Mouse (Mus musculus) midbrain, embryonic 16.5 days (tissue): ENCODE measurements around the gene Fmo2. TPM values are rescaled to one million over a fixed set of nuclear protein-coding genes. Genes with fewer than 3 reads are reported as not detected.

Experiments
- ATAC-seq: fragments of 200-750 bp; cut with Nextera tagmentation; 2 replicates; pipeline ENCODE4 v1.8.0; 2017; ENCODE audit warnings: moderate TSS enrichment
- H3K27ac ChIP-seq: fragments of 300-500 bp; sonication (generic); 2 replicates; pipeline ENCODE4 v1.5.1; 2014; ENCODE audit warnings: mild to moderate bottlenecking, low read length, mixed read lengths
- H3K27me3 ChIP-seq: fragments of 300-500 bp; sonication (generic); 2 replicates; pipeline ENCODE4 v1.6.1; 2014; ENCODE audit warnings: low read depth, low read length, mixed read lengths; ENCODE audit not compliant: control insufficient read depth, insufficient read depth
- H3K36me3 ChIP-seq: fragments of 300-500 bp; sonication (generic); 2 replicates; pipeline ENCODE4 v1.6.1; 2014; ENCODE audit warnings: mild to moderate bottlenecking, low read length, moderate library complexity, mixed read lengths; ENCODE audit not compliant: control insufficient read depth, insufficient read depth
- H3K4me1 ChIP-seq: fragments of 300-500 bp; sonication (generic); 2 replicates; pipeline ENCODE4 v1.6.1; 2014; ENCODE audit warnings: mild to moderate bottlenecking, low read length, mixed read lengths; ENCODE audit not compliant: control insufficient read depth, insufficient read depth
- H3K4me2 ChIP-seq: fragments of 300-500 bp; sonication (generic); 2 replicates; pipeline ENCODE4 v1.6.1; 2014; ENCODE audit warnings: mild to moderate bottlenecking, low read length, mixed read lengths
- H3K4me3 ChIP-seq: fragments of 300-500 bp; sonication (generic); 2 replicates; pipeline ENCODE4 v1.5.1; 2014; ENCODE audit warnings: low read depth, mild to moderate bottlenecking, low read length, moderate library complexity, mixed read lengths
- H3K9ac ChIP-seq: fragments of 300-500 bp; sonication (generic); 2 replicates; pipeline ENCODE4 v1.6.1; 2014; ENCODE audit warnings: low read depth, low read length, mixed read lengths
- H3K9me3 ChIP-seq: fragments of 300-500 bp; sonication (generic); replicated peaks from 2 replicates; pipeline ENCODE4 v1.6.1; 2014; ENCODE audit warnings: mild to moderate bottlenecking, low read length, mixed read lengths; ENCODE audit not compliant: control insufficient read depth, poor library complexity, severe bottlenecking
- WGBS: fragments of 180-500 bp; shearing (Covaris S2); extraction: QIAGEN DNeasy Blood & Tissue Kit; methylation state at CpG from one replicate; pipeline ENCODE4 v1.1.7; 2014; 5-methylcytosine and 5-hydroxymethylcytosine counted together
- polyA plus RNA-seq: library from polyadenylated mRNA; unstranded; fragments of >200 nt; fragmentation: Nextera tagmentation; extraction: Ambion mirVana; gene quantifications from 2 replicates; pipeline ENCODE4 v1.2.1, GENCODE M21; 2015

The Fmo2 gene
- polyA plus RNA-seq, 1 experiment from 2014 or later: 0.24 TPM

- Histone ChIP-seq H3K36me3 (no peaks in the 10 kb centered on the region), H3K9ac (no peak overlapping the region), H3K9me3 (no peaks in the 10 kb centered on the region), H3K27me3 (no peaks in the 10 kb centered on the region), H3K4me1 (no peaks in the 10 kb centered on the region), H3K27ac (no peak overlapping the region), H3K4me2 (no peak overlapping the region), H3K4me3 (no peak overlapping the region)
- ATAC-seq: no peak
- 93% methylated on average over 6 of the region's 6 CpGs for WGBS
These were observed 59.5 kb downstream of the Fmo2 start for GRCm38 (mm10) chr1:162838976-162839375.

- H3K9me3 ChIP-seq: no peaks in the 10 kb centered on the region
- no peak for ATAC-seq
- peaks cover 15% of the 10 kb centered on the region for H3K4me1 ChIP-seq
- no peak overlapping the region for H3K4me2 ChIP-seq
- H3K9ac ChIP-seq: no peak overlapping the region
- H3K27ac ChIP-seq: no peak overlapping the region
- H3K27me3 ChIP-seq: no peaks in the 10 kb centered on the region
- 84% methylated on average over 5 of the region's 5 CpGs for WGBS
- H3K36me3 ChIP-seq: no peaks in the 10 kb centered on the region
- no peak overlapping the region for H3K4me3 ChIP-seq
These were observed 64.2 kb downstream of the Fmo2 start for GRCm38 (mm10) chr1:162834342-162834741.

DNA sequence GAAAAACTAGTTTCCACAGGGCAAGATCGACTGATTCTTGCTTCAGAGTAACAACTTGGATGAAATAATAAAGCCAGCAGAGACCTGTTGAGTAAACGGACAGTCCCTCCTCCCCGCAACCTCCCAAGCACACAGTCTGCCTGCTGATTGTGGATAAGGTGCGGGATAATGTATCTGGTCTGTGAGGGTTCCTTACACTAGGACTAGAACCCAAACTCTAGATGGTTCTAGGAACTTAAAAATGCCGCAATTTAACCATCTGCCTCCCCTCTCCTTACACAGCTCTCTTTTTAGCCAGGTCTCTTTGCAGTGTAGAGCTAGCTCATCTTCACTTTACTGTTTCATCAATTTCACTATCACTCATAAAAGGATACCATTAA lies 66.0 kb downstream of the Fmo2 start:
- H3K9ac ChIP-seq: peak overlapping the region; percentile 26; the same call in 1 of the 2 replicates
- H3K4me2 ChIP-seq: peak overlapping the region; percentile 50
- ATAC-seq: peak; percentile 78
- peak overlapping the region; percentile 18 for H3K4me3 ChIP-seq
- no peaks in the 10 kb centered on the region for H3K27me3 ChIP-seq
- H3K4me1 ChIP-seq: peaks cover 15% of the 10 kb centered on the region
- peak overlapping the region; percentile 74 for H3K27ac ChIP-seq
- no peaks in the 10 kb centered on the region for H3K36me3 ChIP-seq
- WGBS: 19% methylated on average over 5 of the region's 5 CpGs
- H3K9me3 ChIP-seq: no peaks in the 10 kb centered on the region

DNA sequence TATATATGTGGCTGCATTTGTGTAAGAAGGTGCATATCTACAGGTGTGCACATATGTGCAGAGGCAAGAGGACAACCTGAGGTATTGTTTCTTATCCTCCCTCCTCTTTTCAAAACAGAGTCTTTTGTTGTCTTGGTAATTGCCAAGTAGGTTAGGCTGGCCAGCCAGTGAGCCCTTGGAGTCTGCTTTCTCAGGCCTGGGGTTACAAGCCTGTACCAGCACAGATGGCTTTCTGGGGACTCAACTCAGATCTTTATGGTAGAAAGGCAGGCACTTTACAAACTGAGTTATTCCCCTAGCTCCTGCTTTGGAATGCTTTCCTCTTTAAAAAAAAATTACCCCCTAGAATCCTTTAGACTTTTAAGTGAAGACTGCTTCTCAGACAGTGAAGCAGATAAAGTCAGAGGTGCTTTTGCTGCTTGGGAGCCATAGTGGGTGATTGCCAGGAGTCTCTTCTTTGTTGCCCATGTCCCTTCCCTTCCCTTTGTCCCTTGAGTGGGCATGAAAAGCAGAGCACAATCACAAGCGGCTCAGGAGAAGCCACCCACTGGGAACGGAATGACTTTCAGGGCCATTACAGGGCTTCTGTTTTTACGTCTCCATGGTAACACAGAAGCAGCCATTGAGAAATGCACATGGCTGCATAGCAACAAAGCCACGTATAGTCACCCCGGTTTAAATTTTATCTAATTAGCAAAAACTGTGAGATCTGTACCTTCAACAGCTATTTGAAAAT lies 66.5 kb downstream of the Fmo2 start:
- H3K4me3 ChIP-seq: peak overlapping the region; percentile 18
- WGBS: 3% methylated on average over 5 of the region's 5 CpGs
- peak overlapping the region; percentile 74 for H3K27ac ChIP-seq
- H3K4me2 ChIP-seq: peak overlapping the region; percentile 50
- no peaks in the 10 kb centered on the region for H3K9me3 ChIP-seq
- peak; percentile 97 for ATAC-seq
- peak overlapping the region; percentile 26; the same call in 1 of the 2 replicates for H3K9ac ChIP-seq
- peaks cover 15% of the 10 kb centered on the region for H3K4me1 ChIP-seq
- H3K27me3 ChIP-seq: no peaks in the 10 kb centered on the region
- H3K36me3 ChIP-seq: no peaks in the 10 kb centered on the region

Other genes starting within 250 kb of the Fmo2 start
- not detected in 2 replicates for gene Myocos, start 240.5 kb downstream of the Fmo2 start, polyA plus RNA-seq
- 121 and 150 TPM in 2 replicates for gene Prrc2c, start 158.2 kb downstream of the Fmo2 start, polyA plus RNA-seq
- gene Fmo4, start 84.8 kb downstream of the Fmo2 start, polyA plus RNA-seq: 0.38 and 0.81 TPM in 2 replicates
- gene Fmo1, start 32.1 kb downstream of the Fmo2 start, polyA plus RNA-seq: 23.0 and 32.3 TPM in 2 replicates
- not detected in 2 replicates for gene Fmo6, start 38.8 kb upstream of the Fmo2 start, polyA plus RNA-seq
- not detected in 2 replicates for gene Fmo3, start 85.8 kb upstream of the Fmo2 start, polyA plus RNA-seq
- not detected in 2 replicates for gene Mroh9, start 186.9 kb upstream of the Fmo2 start, polyA plus RNA-seq